Mouse (Mus musculus) left cerebral cortex, postnatal 14 days (tissue): ENCODE data around the gene AI464131. TPM values are rescaled to one million over a fixed set of nuclear protein-coding genes. Genes with fewer than 3 reads are reported as not detected.
"Not testable (repeated sequence)": the region's sequence is repeated elsewhere in the genome, so short reads cannot be mapped to it uniquely, and the experiment has no call there.

ENCODE experiments used
- DNase-seq, 2 experiments: peaks; one replicate each; pipeline ENCODE4 v3.0.0; 2021 to 2022; ENCODE audit warnings: low spot score in 2 of 2, mixed read lengths in 1 of 2
- intact Hi-C: fragments of 180-260 bp; cut with DNase I; formaldehyde crosslinking; loops from one replicate; pipeline ENCODE4 v1.15.1; 2025
- total RNA-seq, 2 experiments: library from RNA; stranded (reverse); gene quantifications; 2 replicates each; pipeline ENCODE4 v1.2.3; 2021

AI464131 gene
- total RNA-seq, 2 experiments from 2014 or later, result 42.6 to 44.7 TPM

- intact Hi-C loops, result no loop called here
- no peak for DNase-seq
These were observed 23.4 kb downstream of the AI464131 start for GRCm38 (mm10) chr4:41479456-41479804.

DNA sequence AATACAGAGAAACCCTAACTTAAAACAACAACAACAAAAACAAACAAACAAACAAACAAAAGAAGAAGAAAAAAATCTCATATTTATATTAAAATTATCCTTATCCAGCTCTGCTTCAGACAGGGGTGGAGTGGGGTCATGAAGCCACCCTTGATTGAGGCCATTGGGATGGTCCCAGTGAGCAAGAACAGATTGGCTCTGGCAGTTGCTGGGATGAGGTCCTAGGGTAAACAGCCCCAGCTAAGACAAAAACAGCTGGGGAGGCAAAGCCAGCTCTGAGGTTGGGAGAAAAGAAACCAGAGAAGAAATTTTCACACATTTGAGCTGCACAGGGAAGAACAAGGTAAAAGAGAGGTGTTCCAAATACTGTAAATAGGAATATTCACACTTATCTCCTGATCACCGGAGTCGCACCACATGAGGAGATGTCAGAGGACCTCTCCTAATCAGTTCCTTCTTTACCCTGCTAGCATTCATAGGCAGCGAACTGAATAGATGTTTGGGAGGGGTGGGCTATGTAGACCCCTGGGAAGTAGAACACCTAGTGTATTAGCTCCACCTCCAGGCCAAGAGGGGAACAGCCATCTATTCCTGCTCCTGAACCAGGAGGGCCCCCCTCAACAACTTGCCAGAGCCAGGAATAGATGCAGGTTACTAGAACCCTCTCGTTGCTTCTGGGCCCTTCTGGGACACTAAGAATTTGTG is 24.0 kb downstream of the AI464131 start:
- no peak for DNase-seq
- intact Hi-C loops, result no loop called here

- intact Hi-C loops, result no loop called here
- no peak for DNase-seq
These were observed 25.2 kb downstream of the AI464131 start for GRCm38 (mm10) chr4:41477648-41478160.

GRCm38 (mm10) chr4:41471384-41471689 is 31.5 kb downstream of the AI464131 start:
- no peak for DNase-seq
- intact Hi-C loops, result no loop called here

- DNase-seq, result peak; percentile 58 to 87
- intact Hi-C loops, result no loop called here
These were observed 32.0 kb downstream of the AI464131 start for GRCm38 (mm10) chr4:41470684-41471383.

GRCm38 (mm10) chr4:41470051-41470683 is 32.7 kb downstream of the AI464131 start:
- DNase-seq, result no peak
- intact Hi-C loops, result no loop called here

GRCm38 (mm10) chr4:41469199-41469598 is 33.7 kb downstream of the AI464131 start:
- intact Hi-C loops, result loop anchor here (2.0 to 5.0 kb wide), 4 partner anchors 38 to 240 kb away; partner anchors contain the start of genes Dnaic1 and Fam219a
- DNase-seq, result no peak

- intact Hi-C loops, result loop anchor here (2.0 to 5.0 kb wide), 4 partner anchors 39 to 240 kb away; partner anchors contain the start of genes Dnaic1 and Fam219a
- peak; percentile 56 to 74 for DNase-seq
These were observed 34.3 kb downstream of the AI464131 start for GRCm38 (mm10) chr4:41468396-41469080.

DNA sequence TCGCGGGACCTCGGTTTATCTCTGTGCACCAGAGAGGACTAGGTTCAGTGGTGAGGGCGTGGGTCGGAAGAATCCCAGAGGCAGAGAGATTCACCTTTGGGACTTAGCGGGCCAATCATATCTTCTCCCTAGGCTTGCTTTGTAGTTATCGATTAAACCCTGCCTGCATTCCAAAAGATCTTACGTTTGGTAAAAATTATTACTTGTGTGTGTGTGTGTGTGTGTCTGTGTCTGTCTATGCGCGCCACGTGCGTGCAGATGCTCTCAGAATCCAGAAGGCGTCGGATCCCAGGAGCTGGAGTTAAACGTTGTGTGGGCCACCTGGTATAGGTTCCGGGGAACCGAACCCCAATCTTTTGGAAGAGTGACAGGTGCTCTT is 37.6 kb downstream of the AI464131 start:
- DNase-seq, result peak; percentile 22 to 28
- intact Hi-C loops, result loop anchor here (5.0 kb wide), 3 partner anchors 42 to 147 kb away; partner anchors contain the start of genes Dnaic1 and Fam219a

- intact Hi-C loops, result loop anchor here (5.0 kb wide), 3 partner anchors 43 to 148 kb away; partner anchors contain the start of genes Dnaic1 and Fam219a
These were observed 38.3 kb downstream of the AI464131 start, which contains the start of the genes Kif24 and Nudt2 for GRCm38 (mm10) chr4:41464345-41465286. Gene Kif24 (minus strand): TSS chr4:41464887. Gene Nudt2 (plus strand): TSS chr4:41465151.

GRCm38 (mm10) chr4:41463051-41463738 is 39.7 kb downstream of the AI464131 start:
- intact Hi-C loops, DNase-seq: not testable (repeated sequence)

More at GRCm38 (mm10) chr4:41464345-41465286, 38.3 kb downstream of the AI464131 start, which contains the start of the genes Kif24 and Nudt2:
- DNase-seq, result peak; percentile 98 to 99

DNA sequence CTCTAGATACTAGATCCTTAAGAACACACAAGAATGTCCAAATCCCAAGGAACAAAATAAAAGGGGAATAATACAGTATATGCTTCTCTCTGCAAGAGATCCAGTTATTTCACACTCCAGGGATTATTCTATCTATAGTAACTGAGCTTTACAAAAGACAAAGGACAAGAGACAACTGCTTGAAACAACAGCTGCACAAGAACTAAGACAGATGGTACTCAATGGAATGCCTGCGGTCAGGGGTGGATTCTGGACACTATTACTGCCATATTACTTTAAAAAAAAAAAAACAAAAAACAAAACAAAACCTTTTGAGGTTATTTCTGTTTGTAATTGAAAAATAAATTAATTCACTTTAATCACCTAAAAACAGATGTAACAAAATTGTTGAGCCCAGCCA is 42.2 kb downstream of the AI464131 start:
- intact Hi-C loops, result no loop called here
- DNase-seq, result no peak

- intact Hi-C loops, result no loop called here
- DNase-seq, result no peak
These were observed 55.3 kb downstream of the AI464131 start for GRCm38 (mm10) chr4:41447595-41447994.

Other genes with a start within 250 kb of the AI464131 start
- gene Ubap2, start 227.9 kb downstream of the AI464131 start, total RNA-seq, result 10 to 100 TPM; 46.1 to 47.6 TPM
- gene Dcaf12, start 188.2 kb downstream of the AI464131 start, total RNA-seq, result 10 to 100 TPM; 52.7 to 55.3 TPM
- 10 to 100 TPM; 42.1 to 45.7 TPM for gene Ubap1, start 154.1 kb downstream of the AI464131 start, total RNA-seq
- 1 to 10 TPM; 1.4 to 1.5 TPM for gene Kif24, start 38.2 kb downstream of the AI464131 start, total RNA-seq
- gene Nudt2, start 37.9 kb downstream of the AI464131 start, total RNA-seq, result 10 to 100 TPM; 24.5 to 31.0 TPM
- 1 to 10 TPM; 8.7 TPM for gene 1110017D15Rik, start 14.3 kb upstream of the AI464131 start, total RNA-seq
- 100 to 1,000 TPM; 204 to 210 TPM for gene Fam219a, start 66.5 kb upstream of the AI464131 start, total RNA-seq
- gene Dnaic1, start 66.7 kb upstream of the AI464131 start, total RNA-seq, result 1 to 10 TPM; 5.6 to 8.6 TPM
- 10 to 100 TPM; 54.7 to 60.3 TPM for gene Enho, start 137.2 kb upstream of the AI464131 start, total RNA-seq
- gene Cntfr, start 194.0 kb upstream of the AI464131 start, total RNA-seq, result 100 to 1,000 TPM in 1 of 2 experiments, 10 to 100 TPM in 1; 98.6 to 102 TPM
- 10 to 100 TPM; 28.9 to 32.8 TPM for gene Il11ra1, start 196.9 kb upstream of the AI464131 start, total RNA-seq
- gene Rpp25l, start 210.5 kb upstream of the AI464131 start, total RNA-seq, result 10 to 100 TPM; 30.8 to 31.0 TPM
- 100 to 1,000 TPM; 201 to 217 TPM for gene Dctn3, start 220.1 kb upstream of the AI464131 start, total RNA-seq
- gene Arid3c, start 228.1 kb upstream of the AI464131 start, total RNA-seq, result under 1 TPM; 0.38 to 0.48 TPM